Mouse (Mus musculus): ENCODE measurements around the gene A2ml1. TPM values are rescaled to one million over a fixed set of nuclear protein-coding genes. Genes with fewer than 3 reads are reported as not detected.

The A2ml1 gene
- polyA plus RNA-seq, 2 experiments = not detected

DNA sequence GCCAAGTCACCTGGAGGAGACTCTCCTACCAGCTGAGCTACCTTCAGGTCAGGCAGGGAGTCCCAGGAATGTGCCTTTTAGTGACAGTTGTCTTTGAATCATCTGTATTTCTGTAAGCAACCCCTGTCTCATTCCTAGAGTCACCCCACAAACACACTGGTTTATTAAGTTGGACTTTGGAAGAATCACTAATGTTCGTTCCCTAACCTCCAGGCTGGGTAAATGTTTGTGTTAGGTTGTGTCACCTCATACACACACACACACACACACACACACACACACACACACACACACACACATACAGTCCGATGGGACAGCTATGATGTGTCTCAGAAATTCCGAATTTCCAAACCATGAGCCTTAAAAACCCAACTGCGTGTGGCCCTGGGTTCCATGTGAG is 55.6 kb downstream of the A2ml1 start:
- Histone ChIP-seq H3K4me2 (replicated peaks; ENCODE audit: low read depth, low read length, severe bottlenecking) (no peak overlapping the region), H3K9ac (ENCODE audit: low read depth, low read length, severe bottlenecking) (no peak overlapping the region), H3K27ac (replicated peaks; ENCODE audit: low read depth, low read length) (no peak overlapping the region), H3K9me3 (ENCODE audit: control insufficient read depth, low read length) (no peaks in the 10 kb centered on the region), H3K36me3 (ENCODE audit: control insufficient read depth, insufficient read depth, low read length) (no peaks in the 10 kb centered on the region), H3K4me3 (replicated peaks; ENCODE audit: low read length) (no peak overlapping the region), H3K27me3 (ENCODE audit: control insufficient read depth, insufficient read depth, low read length) (no peaks in the 10 kb centered on the region), H3K4me1 (ENCODE audit: control insufficient read depth, insufficient read depth, low read length) (no peaks in the 10 kb centered on the region)
- 88% methylated on average over 4 of the region's 4 CpGs for WGBS
- TF ChIP-seq POLR2A (IDR thresholded peaks at IDR 0.05; ENCODE audit: borderline replicate concordance, extremely low read depth, insufficient read depth, insufficient read length) = no peak
- DNase-seq (ENCODE audit: low spot score) (no peak), ATAC-seq (ENCODE audit: low FRiP score, low read depth) (no peak)

DNA sequence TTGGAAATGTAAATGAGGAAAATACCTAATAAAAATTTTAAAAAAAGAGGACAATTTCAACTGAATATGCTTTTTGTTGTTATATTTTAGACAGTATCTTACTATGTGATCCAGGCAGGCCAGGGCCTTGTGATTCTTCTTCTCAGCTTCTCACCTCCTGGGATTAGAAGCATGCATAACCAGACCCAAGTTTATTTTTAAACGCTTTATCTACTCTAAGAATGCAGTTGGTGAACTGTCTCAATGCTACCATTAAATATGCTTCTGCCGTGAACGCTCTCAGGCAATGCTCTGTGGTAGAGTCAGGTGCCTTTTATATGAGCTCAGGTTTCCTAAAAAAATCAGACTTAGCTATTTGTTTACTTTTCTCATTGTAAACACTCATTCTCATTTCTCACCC is 58.0 kb downstream of the A2ml1 start:
- no peak for TF ChIP-seq POLR2A (IDR thresholded peaks at IDR 0.05; ENCODE audit: borderline replicate concordance, extremely low read depth, insufficient read depth, insufficient read length)
- H3K27ac ChIP-seq (replicated peaks; ENCODE audit: low read depth, low read length) = no peak overlapping the region
- H3K9ac ChIP-seq (ENCODE audit: low read depth, low read length, severe bottlenecking) = no peak overlapping the region
- 80% methylated on average over 3 of the region's 3 CpGs for WGBS
- no peaks in the 10 kb centered on the region for H3K36me3 ChIP-seq (ENCODE audit: control insufficient read depth, insufficient read depth, low read length)
- ATAC-seq (ENCODE audit: low FRiP score, low read depth) (no peak), DNase-seq (ENCODE audit: low spot score) (no peak)
- no peak overlapping the region for H3K4me3 ChIP-seq (replicated peaks; ENCODE audit: low read length)
- H3K4me1 ChIP-seq (ENCODE audit: control insufficient read depth, insufficient read depth, low read length) = no peaks in the 10 kb centered on the region
- no peak overlapping the region for H3K4me2 ChIP-seq (replicated peaks; ENCODE audit: low read depth, low read length, severe bottlenecking)
- H3K27me3 ChIP-seq (ENCODE audit: control insufficient read depth, insufficient read depth, low read length) = no peaks in the 10 kb centered on the region
- H3K9me3 ChIP-seq (ENCODE audit: control insufficient read depth, low read length) = no peaks in the 10 kb centered on the region

DNA sequence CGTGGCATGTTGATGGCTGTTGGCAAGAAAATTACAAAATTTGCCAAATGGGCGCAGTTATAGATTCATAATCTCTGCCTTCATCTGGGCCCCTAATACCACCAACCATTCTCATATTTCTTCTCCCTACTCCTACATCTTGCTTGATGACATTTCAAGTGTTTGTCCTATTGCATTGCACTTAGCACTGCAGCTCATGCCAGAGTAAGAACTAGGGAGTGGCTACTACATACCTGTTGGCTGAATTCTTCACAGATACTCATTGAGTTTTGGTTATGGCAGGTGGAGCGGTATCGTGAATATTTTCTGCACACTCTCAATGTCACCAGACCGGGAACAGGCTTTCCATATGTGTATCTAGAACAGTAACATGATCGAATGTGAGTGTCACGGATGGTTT is 62.2 kb downstream of the A2ml1 start:
- H3K4me1 ChIP-seq (ENCODE audit: control insufficient read depth, insufficient read depth, low read length) = no peaks in the 10 kb centered on the region
- no peak for TF ChIP-seq POLR2A (IDR thresholded peaks at IDR 0.05; ENCODE audit: borderline replicate concordance, extremely low read depth, insufficient read depth, insufficient read length)
- no peaks in the 10 kb centered on the region for H3K36me3 ChIP-seq (ENCODE audit: control insufficient read depth, insufficient read depth, low read length)
- no peaks in the 10 kb centered on the region for H3K27me3 ChIP-seq (ENCODE audit: control insufficient read depth, insufficient read depth, low read length)
- ATAC-seq (ENCODE audit: low FRiP score, low read depth) = no peak
- no peak overlapping the region for H3K27ac ChIP-seq (replicated peaks; ENCODE audit: low read depth, low read length)
- no peak overlapping the region for H3K9ac ChIP-seq (ENCODE audit: low read depth, low read length, severe bottlenecking)
- no peak overlapping the region for H3K4me3 ChIP-seq (replicated peaks; ENCODE audit: low read length)
- WGBS = 94% methylated on average over 7 of the region's 7 CpGs
- DNase-seq (ENCODE audit: low spot score) = no peak
- H3K4me2 ChIP-seq (replicated peaks; ENCODE audit: low read depth, low read length, severe bottlenecking) = no peak overlapping the region
- no peaks in the 10 kb centered on the region for H3K9me3 ChIP-seq (ENCODE audit: control insufficient read depth, low read length)

DNA sequence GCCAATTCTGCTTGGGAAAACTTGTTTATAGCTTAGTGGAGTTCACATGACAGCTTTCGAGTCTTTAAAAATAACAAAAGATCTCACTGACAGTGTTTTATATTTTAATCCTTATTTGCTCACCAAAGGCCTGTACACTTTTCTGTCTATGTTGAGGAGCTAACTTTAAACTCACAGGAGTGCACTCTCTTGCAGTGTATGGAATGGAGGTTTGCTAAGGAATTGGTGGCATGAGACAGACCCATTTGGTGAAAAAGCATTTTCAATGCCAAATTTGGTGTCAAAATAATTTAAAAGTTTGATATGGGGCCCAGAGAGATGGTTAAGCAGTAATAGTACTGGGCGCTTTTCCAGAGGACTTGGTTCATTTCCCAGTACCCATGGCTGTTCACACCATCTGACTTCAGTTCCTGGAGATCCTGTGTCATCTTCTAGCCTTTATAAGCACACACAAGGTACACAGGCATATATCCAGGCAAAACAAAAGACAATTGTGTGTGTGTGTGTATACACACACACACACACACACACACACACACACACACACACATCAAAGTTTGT is 75.7 kb downstream of the A2ml1 start:
- H3K4me3 ChIP-seq (replicated peaks; ENCODE audit: low read length) = no peak overlapping the region
- no peak overlapping the region for H3K27ac ChIP-seq (replicated peaks; ENCODE audit: low read depth, low read length)
- H3K36me3 ChIP-seq (ENCODE audit: control insufficient read depth, insufficient read depth, low read length) = no peaks in the 10 kb centered on the region
- H3K9me3 ChIP-seq (ENCODE audit: control insufficient read depth, low read length) = no peaks in the 10 kb centered on the region
- H3K4me2 ChIP-seq (replicated peaks; ENCODE audit: low read depth, low read length, severe bottlenecking) = no peak overlapping the region
- H3K9ac ChIP-seq (ENCODE audit: low read depth, low read length, severe bottlenecking) = no peak overlapping the region
- no peaks in the 10 kb centered on the region for H3K4me1 ChIP-seq (ENCODE audit: control insufficient read depth, insufficient read depth, low read length)
- WGBS = 86% methylated on average over 2 of the region's 2 CpGs
- ATAC-seq (ENCODE audit: low FRiP score, low read depth) = no peak
- no peak for DNase-seq (ENCODE audit: low spot score)
- no peaks in the 10 kb centered on the region for H3K27me3 ChIP-seq (ENCODE audit: control insufficient read depth, insufficient read depth, low read length)
- no peak for TF ChIP-seq POLR2A (IDR thresholded peaks at IDR 0.05; ENCODE audit: borderline replicate concordance, extremely low read depth, insufficient read depth, insufficient read length)

DNA sequence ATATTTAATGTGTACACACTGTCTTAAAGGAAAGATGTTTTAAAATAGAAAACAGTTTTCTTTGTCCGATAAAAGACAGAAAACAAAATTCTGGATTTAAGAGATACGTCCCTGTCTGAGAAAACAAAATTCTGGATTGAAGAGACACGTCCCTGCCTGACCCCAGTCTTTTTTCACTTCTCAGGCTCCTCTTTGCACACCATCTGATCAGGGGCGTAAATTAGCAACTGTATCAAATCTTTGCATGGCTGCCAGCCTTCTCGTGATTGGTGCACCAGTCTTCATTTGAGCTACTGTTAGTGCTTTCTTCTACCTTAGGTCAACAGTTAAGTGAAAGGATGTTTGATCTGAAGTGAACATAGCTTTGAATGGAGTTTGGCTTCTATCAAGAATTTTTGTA is 76.7 kb downstream of the A2ml1 start:
- Histone ChIP-seq H3K27ac (replicated peaks; ENCODE audit: low read depth, low read length) (no peak overlapping the region), H3K9me3 (ENCODE audit: control insufficient read depth, low read length) (no peaks in the 10 kb centered on the region), H3K27me3 (ENCODE audit: control insufficient read depth, insufficient read depth, low read length) (no peaks in the 10 kb centered on the region), H3K4me2 (replicated peaks; ENCODE audit: low read depth, low read length, severe bottlenecking) (no peak overlapping the region), H3K9ac (ENCODE audit: low read depth, low read length, severe bottlenecking) (no peak overlapping the region), H3K36me3 (ENCODE audit: control insufficient read depth, insufficient read depth, low read length) (no peaks in the 10 kb centered on the region), H3K4me3 (replicated peaks; ENCODE audit: low read length) (no peak overlapping the region), H3K4me1 (ENCODE audit: control insufficient read depth, insufficient read depth, low read length) (no peaks in the 10 kb centered on the region)
- ATAC-seq (ENCODE audit: low FRiP score, low read depth) = no peak
- TF ChIP-seq POLR2A (IDR thresholded peaks at IDR 0.05; ENCODE audit: borderline replicate concordance, extremely low read depth, insufficient read depth, insufficient read length) = no peak
- DNase-seq (ENCODE audit: low spot score) = no peak
- 82% methylated on average over 5 of the region's 5 CpGs for WGBS

DNA sequence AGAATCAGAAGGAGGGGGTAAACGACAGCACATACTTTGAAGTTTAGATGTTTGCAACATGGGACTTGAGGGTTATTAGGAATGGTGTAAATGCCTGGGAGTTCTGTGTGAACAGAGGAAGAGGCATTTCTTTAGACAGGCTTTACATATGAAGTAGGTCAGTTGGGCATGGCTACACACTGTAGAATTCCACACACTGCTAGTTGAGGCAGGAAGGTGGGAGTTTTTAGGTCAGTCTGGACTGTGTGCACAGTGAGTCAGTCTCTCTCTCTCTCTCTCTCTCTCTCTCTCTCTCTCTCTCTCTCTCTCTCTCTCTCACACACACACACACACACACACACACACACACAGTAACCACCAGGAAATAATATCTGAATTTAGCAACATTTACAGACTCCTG is 86.1 kb downstream of the A2ml1 start:
- no peak overlapping the region for H3K4me3 ChIP-seq (replicated peaks; ENCODE audit: low read length)
- H3K9me3 ChIP-seq (ENCODE audit: control insufficient read depth, low read length) = no peaks in the 10 kb centered on the region
- ATAC-seq (ENCODE audit: low FRiP score, low read depth) = no peak
- WGBS = 41% methylated on average over 1 of the region's 1 CpGs
- no peaks in the 10 kb centered on the region for H3K36me3 ChIP-seq (ENCODE audit: control insufficient read depth, insufficient read depth, low read length)
- H3K4me1 ChIP-seq (ENCODE audit: control insufficient read depth, insufficient read depth, low read length) = no peaks in the 10 kb centered on the region
- no peaks in the 10 kb centered on the region for H3K27me3 ChIP-seq (ENCODE audit: control insufficient read depth, insufficient read depth, low read length)
- no peak overlapping the region for H3K4me2 ChIP-seq (replicated peaks; ENCODE audit: low read depth, low read length, severe bottlenecking)
- no peak overlapping the region for H3K9ac ChIP-seq (ENCODE audit: low read depth, low read length, severe bottlenecking)
- no peak overlapping the region for H3K27ac ChIP-seq (replicated peaks; ENCODE audit: low read depth, low read length)
- no peak for TF ChIP-seq POLR2A (IDR thresholded peaks at IDR 0.05; ENCODE audit: borderline replicate concordance, extremely low read depth, insufficient read depth, insufficient read length)
- no peak for DNase-seq (ENCODE audit: low spot score)

All from limb, embryonic 14.5 days (tissue).